Mouse (Mus musculus): Measurements from ENCODE around the gene Cox10. TPM values are rescaled to one million over a fixed set of nuclear protein-coding genes. Genes with fewer than 3 reads are reported as not detected.
"Not testable (repeated sequence)": the region's sequence is repeated elsewhere in the genome, so short reads cannot be mapped to it uniquely, and the experiment has no call there.

The Cox10 gene
- 18.5 and 18.7 TPM in 2 replicates for polyA plus RNA-seq (2012; rRNA removed)

GRCm38 (mm10) chr11:64078956-64079726 lies at the start of gene Cox10:
TSS of gene Cox10 (minus strand) at chr11:64079468.
- H3K4me3 ChIP-seq (ENCODE audit: insufficient read depth, low read length) = peak within 1 kb of the TSS; percentile 98
- TF ChIP-seq CTCF (IDR thresholded peaks at IDR 0.05; ENCODE audit: extremely low read depth, insufficient read depth, low read length) (no peak), POLR2A (IDR thresholded peaks at IDR 0.05; ENCODE audit: extremely low read depth, insufficient read depth, low read length) (peak; percentile 82)
- H3K4me1 ChIP-seq (ENCODE audit: control insufficient read depth, insufficient read depth, low read length) = peaks cover 2% of the 10 kb centered on the region
- H3K27ac ChIP-seq (ENCODE audit: insufficient read depth, low read length) = peak within 1 kb of the TSS; percentile 70

DNA sequence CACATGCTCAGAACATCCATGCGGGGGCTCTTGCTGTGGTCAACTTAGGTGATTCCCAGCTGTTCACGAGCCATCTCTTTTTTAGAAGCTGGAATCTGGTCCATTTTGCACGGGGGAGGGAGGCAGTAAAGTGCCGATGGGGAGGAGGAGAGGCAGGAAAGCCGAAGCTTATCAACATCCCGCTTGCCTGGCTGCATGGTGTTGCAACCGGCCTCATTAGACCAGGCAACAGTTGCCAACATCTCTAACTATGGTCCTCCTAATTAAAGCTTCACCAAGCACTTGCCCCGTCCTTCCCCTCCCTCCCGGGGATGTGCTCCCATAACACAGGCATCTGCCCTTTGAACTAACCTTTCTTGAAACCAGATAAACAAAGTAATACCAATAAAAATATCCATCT lies 48.7 kb upstream of the Cox10 start:
- no peak overlapping the region for H3K4me3 ChIP-seq (ENCODE audit: insufficient read depth, low read length)
- H3K27ac ChIP-seq (ENCODE audit: insufficient read depth, low read length) = no peak overlapping the region
- TF ChIP-seq POLR2A (IDR thresholded peaks at IDR 0.05; ENCODE audit: extremely low read depth, insufficient read depth, low read length) (no peak), CTCF (IDR thresholded peaks at IDR 0.05; ENCODE audit: extremely low read depth, insufficient read depth, low read length) (no peak)
- H3K4me1 ChIP-seq (ENCODE audit: control insufficient read depth, insufficient read depth, low read length) = no peaks in the 10 kb centered on the region

GRCm38 (mm10) chr11:64125471-64125870 lies 46.2 kb upstream of the Cox10 start:
- no peak for TF ChIP-seq POLR2A (IDR thresholded peaks at IDR 0.05; ENCODE audit: extremely low read depth, insufficient read depth, low read length)
- TF ChIP-seq CTCF (IDR thresholded peaks at IDR 0.05; ENCODE audit: extremely low read depth, insufficient read depth, low read length) = no peak
- H3K4me3 ChIP-seq (ENCODE audit: insufficient read depth, low read length) = no peak overlapping the region
- H3K4me1 ChIP-seq (ENCODE audit: control insufficient read depth, insufficient read depth, low read length) = no peaks in the 10 kb centered on the region
- H3K27ac ChIP-seq (ENCODE audit: insufficient read depth, low read length) = no peak overlapping the region

DNA sequence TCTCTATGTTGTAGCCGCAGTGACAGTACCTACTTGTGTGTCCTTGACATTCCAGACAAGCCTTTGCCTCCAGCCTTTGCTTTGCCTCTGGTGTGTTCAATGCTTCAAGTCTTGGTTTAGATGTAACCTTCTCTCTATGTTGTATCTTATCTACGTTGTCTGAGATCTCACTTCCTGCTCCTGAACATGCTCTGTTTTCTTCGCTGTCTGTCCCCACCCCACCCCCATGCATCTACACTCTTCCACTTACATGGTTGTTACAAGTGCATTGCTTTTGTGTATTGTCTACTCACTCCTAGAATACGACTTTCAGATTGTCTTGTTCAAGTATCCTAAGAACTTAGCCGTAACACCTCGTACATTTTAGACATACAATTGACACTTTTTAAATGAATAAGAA lies 43.9 kb upstream of the Cox10 start:
- not testable (repeated sequence) for H3K4me1 ChIP-seq (ENCODE audit: control insufficient read depth, insufficient read depth, low read length); H3K27ac ChIP-seq (ENCODE audit: insufficient read depth, low read length); H3K4me3 ChIP-seq (ENCODE audit: insufficient read depth, low read length)

- Histone ChIP-seq H3K4me1 (ENCODE audit: control insufficient read depth, insufficient read depth, low read length) (no peaks in the 10 kb centered on the region), H3K27ac (ENCODE audit: insufficient read depth, low read length) (no peak overlapping the region), H3K4me3 (ENCODE audit: insufficient read depth, low read length) (no peak overlapping the region)
- TF ChIP-seq CTCF (IDR thresholded peaks at IDR 0.05; ENCODE audit: extremely low read depth, insufficient read depth, low read length) (no peak), POLR2A (IDR thresholded peaks at IDR 0.05; ENCODE audit: extremely low read depth, insufficient read depth, low read length) (no peak)
These were observed 37.4 kb upstream of the Cox10 start for GRCm38 (mm10) chr11:64116711-64117110.

GRCm38 (mm10) chr11:64115822-64116221 lies 36.6 kb upstream of the Cox10 start:
- Histone ChIP-seq H3K4me1 (ENCODE audit: control insufficient read depth, insufficient read depth, low read length) (no peaks in the 10 kb centered on the region), H3K4me3 (ENCODE audit: insufficient read depth, low read length) (no peak overlapping the region), H3K27ac (ENCODE audit: insufficient read depth, low read length) (no peak overlapping the region)
- no peak for TF ChIP-seq POLR2A (IDR thresholded peaks at IDR 0.05; ENCODE audit: extremely low read depth, insufficient read depth, low read length)
- TF ChIP-seq CTCF (IDR thresholded peaks at IDR 0.05; ENCODE audit: extremely low read depth, insufficient read depth, low read length) = no peak

DNA sequence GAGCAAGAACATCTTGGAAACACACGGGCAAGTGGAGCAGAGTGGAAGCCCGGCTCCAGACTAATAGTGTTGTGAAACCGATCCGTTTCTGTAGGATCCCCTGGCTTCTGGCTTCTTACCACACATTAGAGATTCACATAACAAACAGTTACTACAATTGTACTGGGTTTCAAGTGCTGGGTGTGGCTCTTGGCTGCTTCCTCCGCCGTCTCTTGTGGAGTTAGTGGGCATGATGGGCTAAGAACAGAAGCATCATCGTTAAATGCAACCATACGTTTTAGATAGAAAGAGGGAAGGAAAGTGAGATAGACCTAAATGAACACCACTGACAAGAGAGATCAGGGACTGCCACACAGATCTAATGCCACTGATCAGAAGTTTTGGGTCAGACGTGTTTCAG lies 35.8 kb upstream of the Cox10 start:
- TF ChIP-seq POLR2A (IDR thresholded peaks at IDR 0.05; ENCODE audit: extremely low read depth, insufficient read depth, low read length) (no peak), CTCF (IDR thresholded peaks at IDR 0.05; ENCODE audit: extremely low read depth, insufficient read depth, low read length) (no peak)
- Histone ChIP-seq H3K27ac (ENCODE audit: insufficient read depth, low read length) (no peak overlapping the region), H3K4me1 (ENCODE audit: control insufficient read depth, insufficient read depth, low read length) (no peaks in the 10 kb centered on the region), H3K4me3 (ENCODE audit: insufficient read depth, low read length) (no peak overlapping the region)

GRCm38 (mm10) chr11:64100060-64100459 lies 20.8 kb upstream of the Cox10 start:
- Histone ChIP-seq H3K27ac (ENCODE audit: insufficient read depth, low read length) (no peak overlapping the region), H3K4me3 (ENCODE audit: insufficient read depth, low read length) (no peak overlapping the region), H3K4me1 (ENCODE audit: control insufficient read depth, insufficient read depth, low read length) (no peaks in the 10 kb centered on the region)
- TF ChIP-seq POLR2A (IDR thresholded peaks at IDR 0.05; ENCODE audit: extremely low read depth, insufficient read depth, low read length) = no peak
- TF ChIP-seq CTCF (IDR thresholded peaks at IDR 0.05; ENCODE audit: extremely low read depth, insufficient read depth, low read length) = no peak

DNA sequence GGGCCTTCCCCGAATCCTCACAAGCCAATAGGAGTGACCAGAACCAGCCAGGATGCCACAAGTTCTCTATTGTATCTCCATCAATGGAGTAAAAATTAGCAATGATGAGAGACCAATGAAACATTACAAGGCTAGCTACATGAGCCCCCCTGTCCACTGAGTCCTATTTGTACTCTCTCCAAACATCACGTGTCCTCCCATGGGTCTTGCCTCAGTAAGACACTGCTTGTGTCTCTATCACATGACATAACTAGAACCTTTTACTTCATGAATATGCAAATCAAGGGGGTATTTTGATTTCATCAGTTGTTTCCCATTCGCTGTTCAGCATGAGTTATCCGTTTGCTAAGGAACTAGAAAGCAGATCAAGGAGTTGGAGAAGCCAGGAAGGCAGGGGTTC lies 13.8 kb upstream of the Cox10 start:
- no peaks in the 10 kb centered on the region for H3K4me1 ChIP-seq (ENCODE audit: control insufficient read depth, insufficient read depth, low read length)
- no peak overlapping the region for H3K4me3 ChIP-seq (ENCODE audit: insufficient read depth, low read length)
- no peak overlapping the region for H3K27ac ChIP-seq (ENCODE audit: insufficient read depth, low read length)
- TF ChIP-seq CTCF (IDR thresholded peaks at IDR 0.05; ENCODE audit: extremely low read depth, insufficient read depth, low read length) (no peak), POLR2A (IDR thresholded peaks at IDR 0.05; ENCODE audit: extremely low read depth, insufficient read depth, low read length) (no peak)

- no peak overlapping the region for H3K27ac ChIP-seq (ENCODE audit: insufficient read depth, low read length)
- H3K4me3 ChIP-seq (ENCODE audit: insufficient read depth, low read length) = no peak overlapping the region
- H3K4me1 ChIP-seq (ENCODE audit: control insufficient read depth, insufficient read depth, low read length) = no peaks in the 10 kb centered on the region
- TF ChIP-seq POLR2A (IDR thresholded peaks at IDR 0.05; ENCODE audit: extremely low read depth, insufficient read depth, low read length) (no peak), CTCF (IDR thresholded peaks at IDR 0.05; ENCODE audit: extremely low read depth, insufficient read depth, low read length) (no peak)
These were observed 11.9 kb upstream of the Cox10 start for GRCm38 (mm10) chr11:64091150-64091549.

All from cortical plate, adult 2 months (tissue).